Mouse (Mus musculus) bone marrow macrophage, adult 2 months (primary cell): ENCODE measurements around the gene Mical3.

ENCODE experiments used
- CTCF ChIP-seq: IDR thresholded peaks from 2 replicates; pipeline ENCODE4 v1.5.1; 2012; ENCODE audit warnings: low read depth, mild to moderate bottlenecking, low read length, moderate library complexity
- POLR2A ChIP-seq: IDR thresholded peaks from 2 replicates; pipeline ENCODE4 v1.6.1; 2012; ENCODE audit warnings: mild to moderate bottlenecking, low read depth, low read length, borderline replicate concordance

- TF ChIP-seq POLR2A (no peak), CTCF (no peak)
Observed at GRCm38 (mm10) chr6:121179846-121180245, 49.0 kb upstream of the Mical3 start.
